Mouse (Mus musculus): ENCODE results near the gene Alox12.
A peak's percentile ranks its signal among the peaks of the same experiment; 100 is the strongest.

DNA sequence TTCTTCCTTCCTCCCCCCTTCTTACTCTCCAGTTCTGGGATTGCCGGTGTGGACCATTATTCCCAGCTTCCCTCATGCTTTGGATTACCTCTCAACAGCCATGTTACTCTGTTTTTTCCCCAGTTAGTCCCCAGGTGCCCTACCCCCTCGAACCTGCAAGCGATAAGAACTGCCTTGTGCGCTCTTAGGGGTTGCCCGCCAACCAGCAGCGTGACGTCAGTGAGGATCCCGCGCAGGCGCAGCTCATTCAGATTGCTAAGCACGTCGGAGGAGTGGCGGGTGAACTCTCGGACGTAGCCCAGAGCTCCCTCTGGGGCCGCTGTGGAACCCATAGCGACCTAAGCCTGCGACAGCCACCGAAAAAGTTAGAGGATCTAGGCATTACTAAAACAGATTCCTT is 26.3 kb downstream of the Alox12 start:
- TF ChIP-seq GATA1 (IDR thresholded peaks at IDR 0.05; ENCODE audit: low read length) (peak; percentile 23; the same call in 1 of the 2 replicates), TAL1 (IDR thresholded peaks at IDR 0.05; ENCODE audit: low read length) (no peak)

Data from erythroblast, embryonic 14.5 days (primary cell).